30 mouse cellular contexts compared by ENCODE assay signal in genomic region chr11:3567896-3568295, GRCm38 (mm10). TPM values are rescaled to one million over a fixed set of nuclear protein-coding genes. Genes with fewer than 3 reads are reported as not detected.
A peak's percentile ranks its signal among the peaks of the same experiment; 100 is the strongest.
DNase-seq lines count a peak whose midpoint lies in the region; ATAC-seq and TF ChIP-seq lines count a peak whose summit lies in the region.
"Had no signal": no experiment of that assay in that cellular context is flagged by ENCODE, and none has a peak within 500 bp of the region (broad histone marks: within the 10 kb centered on the region; RNA-seq: fewer than 3 reads in every experiment).

No protein-coding gene starts in this region.

- no peak for TF ChIP-seq CTCF in stomach, postnatal 0 days (IDR thresholded peaks at IDR 0.05; ENCODE audit: low read depth)

- no peaks in the 10 kb centered on the region for H3K36me3 ChIP-seq in stomach, postnatal 0 days (ENCODE audit: control insufficient read depth, insufficient read depth, low read length)
- H3K36me3 ChIP-seq in hindbrain, embryonic 14.5 days (replicated peaks; ENCODE audit: control insufficient read depth, insufficient read depth) = no peaks in the 10 kb centered on the region
- H3K36me3 ChIP-seq: embryonic facial prominence, embryonic 10.5 days; embryonic facial prominence, embryonic 15.5 days; heart, embryonic 10.5 days; hindbrain, embryonic 12.5 days; liver, embryonic 13.5 days; midbrain, embryonic 15.5 days; neural tube, embryonic 15.5 days had no signal

- H3K27ac ChIP-seq in stomach, postnatal 0 days (replicated peaks) = 0 out of 2 replicates have a peak overlapping the region, but pooled peaks have one; percentile 13
- no peak overlapping the region for H3K27ac ChIP-seq in hindbrain, embryonic 14.5 days
- H3K27ac ChIP-seq: embryonic facial prominence, embryonic 10.5 days; embryonic facial prominence, embryonic 15.5 days; heart, embryonic 10.5 days; hindbrain, embryonic 12.5 days; left cerebral cortex, adult 2 months; liver, embryonic 13.5 days; midbrain, embryonic 15.5 days; neural tube, embryonic 15.5 days had no signal

- no peaks in the 10 kb centered on the region for H3K27me3 ChIP-seq in stomach, postnatal 0 days (ENCODE audit: control insufficient read depth, insufficient read depth, low read length)
- no peaks in the 10 kb centered on the region for H3K27me3 ChIP-seq in hindbrain, embryonic 14.5 days (ENCODE audit: control insufficient read depth, insufficient read depth, low read length)
- H3K27me3 ChIP-seq: embryonic facial prominence, embryonic 15.5 days; hindbrain, embryonic 12.5 days; liver, embryonic 13.5 days; midbrain, embryonic 15.5 days; neural tube, embryonic 15.5 days had no signal

- H3K4me1 ChIP-seq in stomach, postnatal 0 days (replicated peaks; ENCODE audit: control insufficient read depth, insufficient read depth) = peaks cover 7% of the 10 kb centered on the region
- no peaks in the 10 kb centered on the region for H3K4me1 ChIP-seq in hindbrain, embryonic 14.5 days (replicated peaks; ENCODE audit: control insufficient read depth, insufficient read depth, low read length)
- H3K4me1 ChIP-seq: hindbrain, embryonic 12.5 days; midbrain, embryonic 15.5 days; neural tube, embryonic 15.5 days had no signal

- no peaks in the 10 kb centered on the region for H3K9me3 ChIP-seq in stomach, postnatal 0 days (ENCODE audit: control insufficient read depth, low read length)
- H3K9me3 ChIP-seq in hindbrain, embryonic 14.5 days (ENCODE audit: control insufficient read depth, low read length) = no peaks in the 10 kb centered on the region
- H3K9me3 ChIP-seq: embryonic facial prominence, embryonic 10.5 days; embryonic facial prominence, embryonic 15.5 days; heart, embryonic 10.5 days; hindbrain, embryonic 12.5 days; liver, embryonic 13.5 days; midbrain, embryonic 15.5 days; neural tube, embryonic 15.5 days had no signal

- no peak for ATAC-seq in stomach, postnatal 0 days (ENCODE audit: low FRiP score, low TSS enrichment)
- ATAC-seq in hindbrain, embryonic 14.5 days (ENCODE audit: low FRiP score) = no peak
- ATAC-seq: forebrain, embryonic 16.5 days; intestine, embryonic 16.5 days; midbrain, embryonic 15.5 days had no signal

- DNase-seq in adrenal gland, adult 2 months = peak; percentile 40
- DNase-seq in adrenal gland, adult 8-10 months = no peak
- peak; percentile 24 for DNase-seq in right cerebral cortex, adult 18-20 months
- DNase-seq in right cerebral cortex, postnatal 25 days = no peak
- peak; percentile 59 for DNase-seq in brain, adult 2 months (ENCODE audit: low read depth, low spot score)
- DNase-seq in stomach, postnatal 0 days (ENCODE audit: low spot score) = no peak
- no peak for DNase-seq in embryo, embryonic 10 days (ENCODE audit: low spot score)
- DNase-seq in hindbrain, embryonic 14.5 days (ENCODE audit: low spot score) = no peak
- DNase-seq: adrenal gland, postnatal 14 days; cerebellum, adult 2 months; cerebellum, postnatal 14 days; gastrocnemius, postnatal 10 days; heart, adult 11 months; heart, postnatal 36 days; kidney, adult 8-10 months; kidney, postnatal 14 days; layer of hippocampus, adult 9-11 months; liver, embryonic 13.5 days; lung, adult 18-20 months; lung, postnatal 10 days; retina, postnatal 1 day had no signal

- H3K9ac ChIP-seq in stomach, postnatal 0 days (ENCODE audit: low read length) = no peak overlapping the region
- H3K9ac ChIP-seq in hindbrain, embryonic 14.5 days = no peak overlapping the region
- H3K9ac ChIP-seq: embryonic facial prominence, embryonic 15.5 days; hindbrain, embryonic 12.5 days; liver, embryonic 13.5 days; midbrain, embryonic 15.5 days; neural tube, embryonic 15.5 days had no signal

- no peak for TF ChIP-seq EP300 in stomach, postnatal 0 days (optimal IDR thresholded peaks at IDR 0.05)

- no peak overlapping the region for H3K4me2 ChIP-seq in stomach, postnatal 0 days (replicated peaks; ENCODE audit: low read depth)
- H3K4me2 ChIP-seq in hindbrain, embryonic 14.5 days (replicated peaks) = no peak overlapping the region
- H3K4me2 ChIP-seq: embryonic facial prominence, embryonic 15.5 days; hindbrain, embryonic 12.5 days; liver, embryonic 13.5 days; midbrain, embryonic 15.5 days; neural tube, embryonic 15.5 days had no signal

- WGBS in stomach, postnatal 0 days = 64% methylated on average over 1 of the region's 1 CpGs
- 92% methylated on average over 1 of the region's 1 CpGs for WGBS in hindbrain, embryonic 14.5 days

- no peak overlapping the region for H3K4me3 ChIP-seq in stomach, postnatal 0 days (ENCODE audit: low read depth, low read length)
- no peak overlapping the region for H3K4me3 ChIP-seq in hindbrain, embryonic 14.5 days (replicated peaks; ENCODE audit: low read length)
- H3K4me3 ChIP-seq: embryonic facial prominence, embryonic 10.5 days; embryonic facial prominence, embryonic 15.5 days; heart, embryonic 10.5 days; hindbrain, embryonic 12.5 days; left cerebral cortex, adult 2 months; liver, embryonic 13.5 days; midbrain, embryonic 15.5 days; neural tube, embryonic 15.5 days had no signal

RNA-seq across cellular contexts. Expression of gene Smtn, which starts 27.5 kb away (rescaled TPM):
- total RNA-seq in adrenal gland, adult 2 months (2021) = 10 to 100 TPM; 45.1 to 59.8 TPM
- 33.2 and 36.2 TPM in 2 replicates for polyA plus RNA-seq in adrenal gland, adult 2 months (2012; rRNA removed)
- 10 to 100 TPM; 36.6 to 93.0 (median 52.5) TPM for total RNA-seq in adrenal gland, adult 8-10 months (2022)
- 103 TPM in 2 replicates for polyA plus RNA-seq in stomach, postnatal 0 days (2015; fragmentation: Nextera tagmentation; extraction: Ambion mirVana)
- polyA plus RNA-seq in hindbrain, embryonic 14.5 days (2014; fragmentation: Nextera tagmentation; extraction: Ambion mirVana) = 15.0 and 17.3 TPM in 2 replicates

RNA-seq across cellular contexts. Expression of gene Selenom, which starts 53.4 kb away (rescaled TPM):
- total RNA-seq in adrenal gland, adult 2 months (2021) = 10 to 100 TPM; 31.7 to 54.5 TPM
- polyA plus RNA-seq in adrenal gland, adult 2 months (2012; rRNA removed) = 89.0 and 131 TPM in 2 replicates
- total RNA-seq in adrenal gland, adult 8-10 months (2022) = 10 to 100 TPM; 39.2 to 61.9 (median 57.1) TPM
- polyA plus RNA-seq in stomach, postnatal 0 days (2015; fragmentation: Nextera tagmentation; extraction: Ambion mirVana) = 179 and 191 TPM in 2 replicates
- 105 and 122 TPM in 2 replicates for polyA plus RNA-seq in hindbrain, embryonic 14.5 days (2014; fragmentation: Nextera tagmentation; extraction: Ambion mirVana)

Comparison
In these comparisons a context has a peak if more than half of its experiments do, and no peak if none do; other contexts are left out.
1. DNase-seq: peak in adrenal gland, adult 2 months (single experiment), right cerebral cortex, adult 18-20 months (single experiment) and brain, adult 2 months (single experiment); none in adrenal gland, adult 8-10 months (single experiment), right cerebral cortex, postnatal 25 days (single experiment), stomach, postnatal 0 days (single experiment), embryo, embryonic 10 days (single experiment) and hindbrain, embryonic 14.5 days (single experiment).